Mouse (Mus musculus) CH12.LX (cell line): Measurements from ENCODE around the gene Bcl2l11. TPM values are rescaled to one million over a fixed set of nuclear protein-coding genes. Genes with fewer than 3 reads are reported as not detected.

Experiments used
- DNase-seq: peaks from one replicate; pipeline ENCODE4 v3.0.0-alpha.2; 2013; ENCODE audit errors: extremely low read depth
- H3K27ac ChIP-seq: 2 replicates; pipeline ENCODE4 v1.5.1; 2012; ENCODE audit warnings: low read depth, mild to moderate bottlenecking, control low read depth, moderate library complexity; ENCODE audit not compliant: insufficient read depth
- H3K27me3 ChIP-seq: replicated peaks from 2 replicates; pipeline ENCODE3; 2012; ENCODE audit warnings: inconsistent platforms
- H3K36me3 ChIP-seq, 2 experiments: replicated peaks in 1 of 2; 2 replicates each; pipeline versions ENCODE3 to v1.6.1; 2012; ENCODE audit warnings: inconsistent platforms in 1 of 2, low read length in 1 of 2, mild to moderate bottlenecking in 1 of 2, mixed read lengths in 1 of 2, moderate library complexity in 1 of 2; ENCODE audit not compliant: control insufficient read depth in 1 of 2, insufficient read depth in 1 of 2
- H3K4me1 ChIP-seq, 2 experiments: 2 replicates each; pipeline ENCODE4 v1.6.1; 2012; ENCODE audit warnings: inconsistent platforms in 1 of 2, moderate library complexity in 1 of 2; ENCODE audit not compliant: insufficient read depth in 2 of 2, control insufficient read depth in 1 of 2
- H3K4me2 ChIP-seq: 2 replicates; pipeline ENCODE4 v1.6.1; 2012; ENCODE audit warnings: low read depth, mild to moderate bottlenecking, control low read depth; ENCODE audit not compliant: poor library complexity, insufficient read depth, severe bottlenecking
- H3K4me3 ChIP-seq, 3 experiments: fragments of 150-350 bp in 1 of 3; sonication (generic) in 1 of 3; replicated peaks in 1 of 3; 2 replicates each; pipeline versions ENCODE3 to v1.5.1; 2011 to 2012; ENCODE audit warnings: low read depth in 2 of 3, low read length in 2 of 3, mild to moderate bottlenecking in 2 of 3, moderate library complexity in 2 of 3, control low read depth in 1 of 3, improper control_type of control experiment in 1 of 3, inconsistent platforms in 1 of 3, mixed read lengths in 1 of 3; ENCODE audit not compliant: poor library complexity in 1 of 3
- H3K79me2 ChIP-seq: replicated peaks from 2 replicates; pipeline ENCODE4 v1.6.1; 2012; ENCODE audit warnings: mild to moderate bottlenecking, moderate library complexity; ENCODE audit not compliant: control insufficient read depth, poor library complexity, insufficient read depth, severe bottlenecking; ENCODE audit errors: extremely low read depth
- H3K9ac ChIP-seq: 2 replicates; pipeline ENCODE4 v1.6.1; 2012; ENCODE audit warnings: low read depth, mild to moderate bottlenecking, control low read depth, moderate library complexity; ENCODE audit not compliant: insufficient read depth
- H3K9me3 ChIP-seq: replicated peaks from 2 replicates; pipeline ENCODE3; 2012; ENCODE audit warnings: low read length, inconsistent platforms, mixed read lengths
- BHLHE40 ChIP-seq: IDR thresholded peaks from 2 replicates; pipeline ENCODE4 v1.6.1; 2011; ENCODE audit warnings: mild to moderate bottlenecking, low read depth, low read length, improper control_type of control experiment
- CTCF ChIP-seq, 2 experiments: IDR thresholded peaks in 1 of 2; conservative IDR thresholded peaks in 1 of 2; 2 replicates each; pipeline ENCODE4 v1.5.1; 2011 to 2012; ENCODE audit warnings: low read depth in 2 of 2, low read length in 2 of 2, improper control_type of control experiment in 1 of 2, inconsistent platforms in 1 of 2, mild to moderate bottlenecking in 1 of 2, moderate library complexity in 1 of 2
- ELF1 ChIP-seq: IDR thresholded peaks from 2 replicates; pipeline ENCODE4 v1.6.1; 2014; ENCODE audit warnings: low read depth, mild to moderate bottlenecking, inconsistent platforms, low read length, improper control_type of control experiment
- EP300 ChIP-seq: IDR thresholded peaks from 2 replicates; pipeline ENCODE4 v1.6.1; 2011; ENCODE audit warnings: low read length, improper control_type of control experiment
- ETS1 ChIP-seq: conservative IDR thresholded peaks from 2 replicates; pipeline ENCODE4 v1.6.1; 2012; ENCODE audit warnings: low read depth, mild to moderate bottlenecking, inconsistent platforms, low read length, improper control_type of control experiment, moderate library complexity
- GABPA ChIP-seq: IDR thresholded peaks from 2 replicates; pipeline ENCODE4 v1.6.1; 2012; ENCODE audit warnings: low read depth, low read length, improper control_type of control experiment, inconsistent platforms; ENCODE audit not compliant: insufficient replicate concordance
- HCFC1 ChIP-seq: IDR thresholded peaks from 2 replicates; pipeline ENCODE4 v1.6.1; 2012; ENCODE audit warnings: low read depth, mild to moderate bottlenecking, inconsistent platforms, low read length, improper control_type of control experiment
- JUN ChIP-seq: IDR thresholded peaks from 2 replicates; pipeline ENCODE4 v1.6.1; 2011; ENCODE audit warnings: low read depth, mild to moderate bottlenecking, low read length, improper control_type of control experiment, moderate library complexity; ENCODE audit not compliant: insufficient read depth
- MAFK ChIP-seq: IDR thresholded peaks from 2 replicates; pipeline ENCODE4 v1.6.1; 2011; ENCODE audit warnings: low read length, improper control_type of control experiment; ENCODE audit not compliant: insufficient replicate concordance
- MAX ChIP-seq: IDR thresholded peaks from 2 replicates; pipeline ENCODE4 v1.6.1; 2011; ENCODE audit warnings: low read length, improper control_type of control experiment
- MAZ ChIP-seq: IDR thresholded peaks from 2 replicates; pipeline ENCODE4 v1.6.1; 2012; ENCODE audit warnings: low read depth, mild to moderate bottlenecking, inconsistent platforms, low read length, improper control_type of control experiment, moderate library complexity
- MEF2A ChIP-seq: IDR thresholded peaks from 2 replicates; pipeline ENCODE4 v1.6.1; 2014; ENCODE audit warnings: low read depth, mild to moderate bottlenecking, inconsistent platforms, low read length, improper control_type of control experiment, borderline replicate concordance
- MXI1 ChIP-seq: IDR thresholded peaks from 2 replicates; pipeline ENCODE4 v1.6.1; 2011; ENCODE audit warnings: mild to moderate bottlenecking, low read depth, low read length, improper control_type of control experiment
- NELFE ChIP-seq: IDR thresholded peaks from 2 replicates; pipeline ENCODE4 v1.6.1; 2011; ENCODE audit warnings: low read depth, low read length, improper control_type of control experiment
- PAX5 ChIP-seq: IDR thresholded peaks from 2 replicates; pipeline ENCODE4 v1.6.1; 2012; ENCODE audit warnings: low read length, inconsistent platforms, mixed read lengths
- POLR2AphosphoS2 ChIP-seq: IDR thresholded peaks from 2 replicates; pipeline ENCODE4 v1.6.1; 2011; ENCODE audit warnings: low read depth, low read length, improper control_type of control experiment
- RAD21 ChIP-seq: IDR thresholded peaks from 2 replicates; pipeline ENCODE4 v1.6.1; 2011; ENCODE audit warnings: low read depth, mild to moderate bottlenecking, low read length, improper control_type of control experiment, moderate library complexity
- SIN3A ChIP-seq: IDR thresholded peaks from 2 replicates; pipeline ENCODE4 v1.6.1; 2012; ENCODE audit warnings: low read length, improper control_type of control experiment, inconsistent platforms
- SMC3 ChIP-seq: IDR thresholded peaks from 2 replicates; pipeline ENCODE4 v1.6.1; 2011; ENCODE audit warnings: low read depth, low read length, improper control_type of control experiment
- TBP ChIP-seq: conservative IDR thresholded peaks from 2 replicates; pipeline ENCODE4 v1.6.1; 2011; ENCODE audit warnings: low read depth, low read length, improper control_type of control experiment
- TCF12 ChIP-seq: IDR thresholded peaks from 2 replicates; pipeline ENCODE4 v1.6.1; 2014; ENCODE audit warnings: low read depth, mild to moderate bottlenecking, inconsistent platforms, low read length, improper control_type of control experiment
- ZMIZ1 ChIP-seq: IDR thresholded peaks from 2 replicates; pipeline ENCODE4 v1.6.1; 2012; ENCODE audit warnings: low read depth, mild to moderate bottlenecking, inconsistent platforms, low read length, improper control_type of control experiment
- ZNF384 ChIP-seq: IDR thresholded peaks from 2 replicates; pipeline ENCODE4 v1.6.1; 2012; ENCODE audit warnings: low read depth, low read length, improper control_type of control experiment, inconsistent platforms
- dilution Hi-C: fragments of 300-500 bp; cut with MboI; formaldehyde crosslinking; loops from 2 replicates; pipeline ENCODE4 v1.14.3; 2020; ENCODE audit warnings: low sequenced_read_pairs; ENCODE audit not compliant: extremely low pct_unique_long_range_greater_than_20kb, extremely low pct_ligation_motif_present
- in situ Hi-C: fragments of 300-500 bp; cut with MboI; formaldehyde crosslinking; loops from 3 replicates; pipeline ENCODE4 v1.14.3; 2019; ENCODE audit warnings: low sequenced_read_pairs, low pct_ligation_motif_present, low pct_unique_long_range_greater_than_20kb, mixed read lengths
- polyA plus RNA-seq: library from polyadenylated mRNA; unstranded; fragments of >175 nt; gene quantifications from 2 replicates; pipeline ENCODE4 v1.2.1, GENCODE M21; 2012; ENCODE audit warnings: low read depth; ENCODE audit not compliant: insufficient read length
- total RNA-seq, 2 experiments: library from RNA; depleted of rRNA; stranded (reverse); fragments of 300-350 nt in 1 of 2; fragments of >200 nt in 1 of 2; gene quantifications; 2 replicates each; pipeline ENCODE4 v1.2.3; 2012 to 2014

Gene Bcl2l11
- total and polyA plus RNA-seq, 3 experiments: 7.8 to 24.6 (median 11.6) TPM

DNA sequence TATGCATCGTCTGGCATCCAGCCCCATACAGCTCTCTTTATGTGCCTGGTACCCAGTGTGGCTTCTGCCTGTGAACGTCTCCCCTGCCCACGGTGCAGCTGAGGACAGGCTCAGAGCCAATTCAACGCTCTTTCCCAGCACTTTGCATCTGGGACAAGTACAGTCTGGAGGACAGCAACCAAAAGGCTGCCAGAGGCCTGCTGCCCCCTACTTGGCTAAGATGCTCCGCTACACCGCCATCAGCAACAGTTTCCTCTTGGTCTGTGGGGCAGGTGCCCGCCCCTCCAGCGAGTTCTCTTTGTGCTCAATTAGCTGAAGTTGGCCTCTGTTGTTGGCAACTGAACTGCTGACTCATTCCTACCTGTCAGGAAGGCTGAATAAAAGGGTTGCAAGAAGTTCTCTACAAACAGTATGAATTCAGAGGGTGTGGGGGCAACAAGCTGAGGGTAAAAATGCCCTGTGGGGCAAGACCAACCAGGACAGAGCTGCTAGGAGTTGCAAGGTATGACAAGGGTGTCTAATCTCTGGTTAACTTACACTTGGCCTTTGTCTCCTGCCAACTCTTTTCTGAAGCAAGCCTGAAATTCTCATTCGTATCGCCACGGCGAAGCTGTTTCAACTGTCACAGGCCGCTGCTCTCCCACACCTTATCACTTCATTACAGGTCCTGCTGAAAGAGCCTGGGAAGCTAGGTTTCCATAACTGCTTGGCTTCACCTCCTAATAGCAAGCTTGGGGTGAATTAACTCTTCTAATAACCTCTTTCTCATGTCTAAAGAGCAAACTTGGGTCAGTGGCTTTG is 41.0 kb downstream of the Bcl2l11 start:
- H3K27ac ChIP-seq: no peak overlapping the region
- dilution Hi-C loops (no loop called here), in situ Hi-C loops (no loop called here)
- no peak overlapping the region for H3K9ac ChIP-seq
- no peaks in the 10 kb centered on the region for H3K9me3 ChIP-seq
- peaks cover 0 to 4% of the 10 kb centered on the region in 2 experiments for H3K36me3 ChIP-seq
- TF ChIP-seq TBP: no peak
- no peak for TF ChIP-seq MXI1
- TF ChIP-seq RAD21: no peak
- no peak for TF ChIP-seq TCF12
- no peak for TF ChIP-seq ZMIZ1
- no peak for TF ChIP-seq POLR2AphosphoS2
- TF ChIP-seq MAX: no peak
- no peak for TF ChIP-seq PAX5
- no peak for TF ChIP-seq MAFK
- no peak for TF ChIP-seq BHLHE40
- no peak for TF ChIP-seq HCFC1
- no peak for TF ChIP-seq MAZ
- TF ChIP-seq ETS1: no peak
- no peaks in the 10 kb centered on the region for H3K27me3 ChIP-seq
- H3K4me3 ChIP-seq: no peak overlapping the region
- DNase-seq: no peak
- peaks cover 6 to 32% of the 10 kb centered on the region in 2 experiments; a peak in 3 of 4 replicates for H3K4me1 ChIP-seq
- no peaks in the 10 kb centered on the region for H3K79me2 ChIP-seq
- no peak overlapping the region for H3K4me2 ChIP-seq

DNA sequence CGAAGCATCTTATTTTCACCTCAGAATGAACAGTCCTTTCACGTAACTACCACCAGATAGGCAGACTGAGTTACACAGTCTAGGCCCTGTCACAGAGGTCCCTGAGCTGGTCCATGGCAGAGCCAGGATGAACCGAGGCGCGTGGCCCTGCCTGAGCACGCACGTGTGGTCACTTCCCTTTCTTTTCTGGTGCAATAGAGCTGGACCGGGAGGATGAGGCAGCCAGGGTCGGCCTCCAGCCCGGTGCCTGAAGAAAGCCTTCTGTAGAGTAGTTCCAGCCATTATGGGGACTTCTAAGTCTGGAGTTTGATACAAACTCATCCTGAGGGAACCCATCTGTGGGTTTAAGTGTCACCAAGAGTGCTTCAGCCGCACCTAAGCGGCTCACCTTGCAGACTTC is 42.1 kb downstream of the Bcl2l11 start:
- Histone ChIP-seq H3K27me3 (no peaks in the 10 kb centered on the region), H3K9me3 (peaks cover 5% of the 10 kb centered on the region), H3K9ac (no peak overlapping the region), H3K4me2 (no peak overlapping the region), H3K36me3 (no peaks in the 10 kb centered on the region), H3K4me3 (no peak overlapping the region), H3K27ac (no peak overlapping the region), H3K79me2 (no peaks in the 10 kb centered on the region), H3K4me1 (peaks cover 6 to 28% of the 10 kb centered on the region in 2 experiments; a peak in 3 of 4 replicates)
- no peak for DNase-seq
- dilution Hi-C loops (no loop called here), in situ Hi-C loops (no loop called here)
- TF ChIP-seq EP300 (no peak), SIN3A (no peak), MEF2A (no peak), NELFE (no peak), GABPA (no peak), SMC3 (no peak), TCF12 (no peak), CTCF (conservative IDR thresholded peaks at IDR 0.05 in 1 of 2, IDR thresholded peaks at IDR 0.05 in 1 of 2; ENCODE audit: low read depth in 2 of 2, low read length in 2 of 2) (no peak), ZNF384 (no peak), PAX5 (no peak), JUN (no peak), ELF1 (no peak), POLR2AphosphoS2 (no peak)
